Mouse (Mus musculus): Measurements from ENCODE around the gene Rxfp1.

Rxfp1 gene

GRCm38 (mm10) chr3:79672188-79672587, 65.5 kb downstream of the Rxfp1 start:
- no peak for DNase-seq (ENCODE audit: extremely low spot score)

GRCm38 (mm10) chr3:79670556-79670955, 67.1 kb downstream of the Rxfp1 start:
- DNase-seq (ENCODE audit: extremely low spot score), result no peak

- peak; percentile 75 for DNase-seq (ENCODE audit: extremely low spot score)
Measured at GRCm38 (mm10) chr3:79664787-79665408, 72.8 kb downstream of the Rxfp1 start.

- DNase-seq (ENCODE audit: extremely low spot score), result no peak
Measured at GRCm38 (mm10) chr3:79656682-79657081, 81.0 kb downstream of the Rxfp1 start.

GRCm38 (mm10) chr3:79652129-79652528, 85.6 kb downstream of the Rxfp1 start:
- no peak for DNase-seq (ENCODE audit: extremely low spot score)

GRCm38 (mm10) chr3:79629416-79629730, 108.3 kb downstream of the Rxfp1 start, which contains the start of gene Etfdh:
Gene Etfdh, minus strand, starts transcription at chr3:79629500.
- peak; percentile 68 for DNase-seq (ENCODE audit: extremely low spot score)

- DNase-seq (ENCODE audit: extremely low spot score), result peak; percentile 94
Measured at GRCm38 (mm10) chr3:79628561-79629415, 108.9 kb downstream of the Rxfp1 start, which contains the start of gene 4930579G24Rik. Gene 4930579G24Rik, plus strand, starts transcription at chr3:79629079.

- no peak for DNase-seq (ENCODE audit: extremely low spot score)
Measured at GRCm38 (mm10) chr3:79628182-79628560, 109.5 kb downstream of the Rxfp1 start.

- no peak for DNase-seq (ENCODE audit: extremely low spot score)
Measured at GRCm38 (mm10) chr3:79627484-79628181, 110.0 kb downstream of the Rxfp1 start.

- DNase-seq (ENCODE audit: extremely low spot score), result no peak
Measured at GRCm38 (mm10) chr3:79609886-79610285, 127.8 kb downstream of the Rxfp1 start.

- no peak for DNase-seq (ENCODE audit: extremely low spot score)
Measured at GRCm38 (mm10) chr3:79595468-79595867, 142.2 kb downstream of the Rxfp1 start.

GRCm38 (mm10) chr3:79591793-79592471, 145.7 kb downstream of the Rxfp1 start:
- no peak for DNase-seq (ENCODE audit: extremely low spot score)

Measured in embryo, embryonic 9.5 days (tissue).